12 mouse cellular contexts compared by ENCODE assay signal in the genomic region with DNA sequence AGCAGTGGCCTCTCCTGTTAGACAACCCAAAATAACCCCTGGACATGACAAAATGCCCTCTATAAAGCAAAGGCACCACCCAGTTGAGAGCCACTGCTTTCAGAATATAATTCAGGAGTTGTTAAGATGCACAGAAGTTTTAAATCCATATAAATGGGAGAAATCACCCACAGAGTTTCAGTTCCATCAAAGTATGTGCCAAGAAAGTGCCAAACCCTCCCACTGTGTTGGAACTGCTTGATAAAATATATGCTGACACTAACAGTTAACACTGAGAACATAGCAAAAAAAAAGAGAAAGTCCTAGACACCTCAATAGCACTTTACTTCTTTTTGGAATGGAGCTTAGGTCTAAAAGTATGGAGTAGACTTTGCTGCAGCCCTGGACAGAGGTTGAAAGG.
"Had no signal": no experiment of that assay in that cellular context is flagged by ENCODE, and none has a peak within 500 bp of the region (broad histone marks: within the 10 kb centered on the region; RNA-seq: fewer than 3 reads in every experiment).

No protein-coding gene starts in this region.

- H3K27ac ChIP-seq: limb, embryonic 10.5 days; liver, embryonic 12.5 days; lung, embryonic 15.5 days; midbrain, embryonic 12.5 days; neural tube, embryonic 13.5 days; stomach, embryonic 15.5 days had no signal

- H3K4me3 ChIP-seq: limb, embryonic 10.5 days; liver, embryonic 12.5 days; lung, embryonic 15.5 days; midbrain, embryonic 12.5 days; neural tube, embryonic 13.5 days; stomach, embryonic 15.5 days had no signal

- H3K36me3 ChIP-seq: limb, embryonic 10.5 days; liver, embryonic 12.5 days; lung, embryonic 15.5 days; midbrain, embryonic 12.5 days; neural tube, embryonic 13.5 days; stomach, embryonic 15.5 days had no signal

- H3K4me2 ChIP-seq: liver, embryonic 12.5 days; lung, embryonic 15.5 days; midbrain, embryonic 12.5 days; neural tube, embryonic 13.5 days; stomach, embryonic 15.5 days had no signal

- H3K9ac ChIP-seq: liver, embryonic 12.5 days; lung, embryonic 15.5 days; midbrain, embryonic 12.5 days; neural tube, embryonic 13.5 days; stomach, embryonic 15.5 days had no signal

- ATAC-seq: liver, embryonic 12.5 days; midbrain, embryonic 16.5 days had no signal

- H3K27me3 ChIP-seq: liver, embryonic 12.5 days; lung, embryonic 15.5 days; midbrain, embryonic 12.5 days; neural tube, embryonic 13.5 days; stomach, embryonic 15.5 days had no signal

- DNase-seq: kidney, adult 8-10 months; kidney, postnatal 25 days; lung, postnatal 14 days; right cerebral cortex, postnatal 14 days; thymus, postnatal 36 days had no signal

- H3K4me1 ChIP-seq: limb, embryonic 10.5 days; liver, embryonic 12.5 days; midbrain, embryonic 12.5 days; neural tube, embryonic 13.5 days; stomach, embryonic 15.5 days had no signal

- H3K9me3 ChIP-seq: limb, embryonic 10.5 days; liver, embryonic 12.5 days; lung, embryonic 15.5 days; midbrain, embryonic 12.5 days; neural tube, embryonic 13.5 days; stomach, embryonic 15.5 days had no signal
